Mouse (Mus musculus) lung, embryonic 14.5 days (tissue): ENCODE results near the gene Txn1. TPM values are rescaled to one million over a fixed set of nuclear protein-coding genes. Genes with fewer than 3 reads are reported as not detected.
A peak's percentile ranks its signal among the peaks of the same experiment; 100 is the strongest.

Experiments used
- ATAC-seq: fragments of 200-750 bp; cut with Nextera tagmentation; 2 replicates; pipeline ENCODE4 v1.8.0; 2017; ENCODE audit warnings: mild to moderate bottlenecking, moderate TSS enrichment, moderate library complexity; ENCODE audit not compliant: insufficient read depth
- DNase-seq: peaks from one replicate; pipeline ENCODE4 v3.0.0-alpha.2; 2015
- H3K27ac ChIP-seq: fragments of 300-500 bp; sonication (generic); 2 replicates; pipeline ENCODE4 v1.5.1; 2014; ENCODE audit warnings: low read depth, mild to moderate bottlenecking, moderate library complexity
- H3K27me3 ChIP-seq: fragments of 300-500 bp; sonication (generic); 2 replicates; pipeline ENCODE4 v1.6.1; 2014; ENCODE audit warnings: low read length, control low read depth; ENCODE audit not compliant: insufficient read depth
- H3K36me3 ChIP-seq: fragments of 300-500 bp; sonication (generic); 2 replicates; pipeline ENCODE4 v1.6.1; 2014; ENCODE audit warnings: control low read depth; ENCODE audit not compliant: insufficient read depth
- H3K4me1 ChIP-seq: fragments of 300-500 bp; sonication (generic); 2 replicates; pipeline ENCODE4 v1.6.1; 2014; ENCODE audit warnings: antibody characterized with exemption, control low read depth; ENCODE audit not compliant: insufficient read depth
- H3K4me2 ChIP-seq: fragments of 300-500 bp; sonication (generic); 2 replicates; pipeline ENCODE4 v1.6.1; 2014; ENCODE audit warnings: mild to moderate bottlenecking
- H3K4me3 ChIP-seq: fragments of 300-500 bp; sonication (generic); 2 replicates; pipeline ENCODE4 v1.5.1; 2014; ENCODE audit warnings: low read depth, low read length
- H3K9ac ChIP-seq: fragments of 300-500 bp; sonication (generic); 2 replicates; pipeline ENCODE4 v1.6.1; 2014
- H3K9me3 ChIP-seq: fragments of 300-500 bp; sonication (generic); 2 replicates; pipeline ENCODE4 v1.6.1; 2016; ENCODE audit warnings: low read depth, low read length, control low read depth
- CTCF ChIP-seq: IDR thresholded peaks from 2 replicates; pipeline ENCODE4 v1.5.1; 2016; ENCODE audit warnings: antibody characterized with exemption, low read depth
- WGBS: fragments of 180-500 bp; shearing (Covaris S2); extraction: QIAGEN DNeasy Blood & Tissue Kit; methylation state at CpG from one replicate; pipeline ENCODE4 v1.1.7; 2014; 5-methylcytosine and 5-hydroxymethylcytosine counted together
- polyA plus RNA-seq: library from polyadenylated mRNA; unstranded; fragments of >200 nt; fragmentation: Nextera tagmentation; extraction: Ambion mirVana; gene quantifications from 2 replicates; pipeline ENCODE4 v1.2.1, GENCODE M21; 2014

Txn1 gene
- polyA plus RNA-seq, 1 experiment from 2014 or later: 487 TPM

DNA sequence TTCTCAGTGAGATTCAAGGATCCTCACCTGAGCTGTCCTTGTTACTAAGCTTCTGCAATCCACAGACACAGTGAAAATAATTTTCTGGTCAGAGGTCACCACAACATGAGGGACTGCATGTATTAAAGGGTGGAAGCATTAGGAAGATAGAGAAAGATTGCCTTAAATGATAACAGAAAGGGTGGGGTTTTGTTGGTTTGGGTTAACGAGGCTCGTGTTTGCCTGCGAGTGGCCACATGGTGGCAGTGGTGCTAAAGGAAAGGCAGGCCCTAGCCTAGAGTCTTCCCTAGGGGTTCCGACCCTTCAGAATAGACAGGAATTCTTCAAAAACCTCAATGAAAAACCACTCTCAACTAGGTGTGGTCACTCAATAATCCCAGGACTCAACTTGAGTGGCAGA is 55.0 kb downstream of the Txn1 start:
- DNase-seq (peak; percentile 72), ATAC-seq (0 out of 2 replicates have a peak, but pooled peaks have one; percentile 29)
- TF ChIP-seq CTCF: peak; percentile 83
- Histone ChIP-seq H3K36me3 (0 out of 2 replicates have a peak, but pooled peaks cover 5% of the 10 kb centered on the region), H3K27me3 (no peaks in the 10 kb centered on the region), H3K27ac (no peak overlapping the region), H3K9ac (no peak overlapping the region), H3K9me3 (no peaks in the 10 kb centered on the region), H3K4me2 (no peak overlapping the region), H3K4me3 (no peak overlapping the region), H3K4me1 (no peaks in the 10 kb centered on the region)
- WGBS: 15% methylated on average over 4 of the region's 4 CpGs

DNA sequence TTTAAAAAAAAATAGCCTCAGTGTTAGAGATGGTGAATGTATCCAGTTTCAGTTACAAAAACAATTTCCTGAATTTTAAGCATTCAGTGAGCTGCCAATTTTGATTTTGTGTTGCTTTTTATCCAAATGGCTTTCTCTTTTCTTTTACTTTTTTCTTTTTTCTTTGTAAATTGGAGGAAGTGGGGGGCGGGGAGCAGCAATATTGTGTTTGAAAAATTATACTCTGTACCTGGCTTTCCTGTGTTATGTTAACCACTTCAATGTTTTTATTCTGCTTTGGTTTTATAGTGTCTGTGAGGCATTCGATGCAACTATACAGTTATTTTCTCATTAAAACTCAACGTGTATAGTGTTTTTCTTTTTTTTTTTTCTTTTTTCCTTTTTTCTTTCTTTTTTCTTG is 59.6 kb downstream of the Txn1 start:
- Histone ChIP-seq H3K27ac (no peak overlapping the region), H3K4me1 (peaks cover 4% of the 10 kb centered on the region; the same call in 1 of the 2 replicates), H3K36me3 (peaks cover 18% of the 10 kb centered on the region; the same call in 1 of the 2 replicates), H3K9me3 (no peaks in the 10 kb centered on the region), H3K4me2 (no peak overlapping the region), H3K9ac (no peak overlapping the region), H3K27me3 (no peaks in the 10 kb centered on the region), H3K4me3 (no peak overlapping the region)
- ATAC-seq: no peak
- no peak for TF ChIP-seq CTCF
- 86% methylated on average over 3 of the region's 3 CpGs for WGBS
- DNase-seq: no peak

- Histone ChIP-seq H3K9me3 (no peaks in the 10 kb centered on the region), H3K4me1 (peaks cover 4% of the 10 kb centered on the region; the same call in 1 of the 2 replicates), H3K9ac (no peak overlapping the region), H3K4me2 (no peak overlapping the region), H3K27me3 (no peaks in the 10 kb centered on the region), H3K4me3 (no peak overlapping the region), H3K27ac (no peak overlapping the region; the same call in 1 of the 2 replicates), H3K36me3 (peaks cover 18% of the 10 kb centered on the region; the same call in 1 of the 2 replicates)
- ATAC-seq (no peak), DNase-seq (no peak)
- WGBS: 38% methylated on average over 6 of the region's 6 CpGs
- TF ChIP-seq CTCF: no peak
Observed at GRCm38 (mm10) chr4:57895902-57896301, 60.3 kb downstream of the Txn1 start.

- Histone ChIP-seq H3K9ac (no peak overlapping the region), H3K36me3 (peaks cover 18% of the 10 kb centered on the region; the same call in 1 of the 2 replicates), H3K27ac (no peak overlapping the region), H3K4me3 (no peak overlapping the region), H3K4me1 (peaks cover 4% of the 10 kb centered on the region; the same call in 1 of the 2 replicates), H3K9me3 (no peaks in the 10 kb centered on the region), H3K27me3 (no peaks in the 10 kb centered on the region), H3K4me2 (no peak overlapping the region)
- DNase-seq (no peak), ATAC-seq (no peak)
- WGBS: 44% methylated on average over 5 of the region's 5 CpGs
- no peak for TF ChIP-seq CTCF
Observed at GRCm38 (mm10) chr4:57895140-57895539, 61.1 kb downstream of the Txn1 start.

Other genes starting within 250 kb of the Txn1 start
- gene Akap2, start 238.8 kb downstream of the Txn1 start, polyA plus RNA-seq: 51.9 and 52.6 TPM in 2 replicates
- 2.2 and 2.3 TPM in 2 replicates for gene D630039A03Rik, start 40.1 kb downstream of the Txn1 start, polyA plus RNA-seq
- not detected in 2 replicates for gene Txndc8, start 52.7 kb upstream of the Txn1 start, polyA plus RNA-seq